Mouse (Mus musculus) ZHBTc4 (cell line): ENCODE measurements around the gene Gabbr2.
A peak's percentile ranks its signal among the peaks of the same experiment; 100 is the strongest.

ENCODE experiments used
- DNase-seq: peaks from one replicate; pipeline ENCODE4 v3.0.0-alpha.2; 2011; ENCODE audit warnings: low read depth, low spot score

Gabbr2 gene

DNA sequence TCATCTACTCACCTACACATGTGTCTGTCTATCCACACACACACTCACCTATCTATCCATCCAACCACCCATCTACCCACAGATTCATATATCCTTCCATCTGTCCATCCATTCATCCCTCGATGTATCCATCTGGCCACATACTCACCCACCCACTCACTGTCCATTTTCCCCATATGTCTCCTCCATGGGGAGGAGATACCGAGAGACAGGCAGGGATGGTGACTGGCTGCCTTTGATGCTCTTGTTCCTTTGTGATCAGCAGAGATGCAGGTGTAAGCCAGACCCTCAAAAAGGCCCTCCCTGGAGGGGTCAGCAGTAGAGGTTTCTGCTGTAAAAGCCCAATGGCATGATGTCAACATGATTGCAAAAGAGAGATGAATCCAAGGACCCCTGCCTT, 221.0 kb downstream of the Gabbr2 start:
- DNase-seq: no peak

DNA sequence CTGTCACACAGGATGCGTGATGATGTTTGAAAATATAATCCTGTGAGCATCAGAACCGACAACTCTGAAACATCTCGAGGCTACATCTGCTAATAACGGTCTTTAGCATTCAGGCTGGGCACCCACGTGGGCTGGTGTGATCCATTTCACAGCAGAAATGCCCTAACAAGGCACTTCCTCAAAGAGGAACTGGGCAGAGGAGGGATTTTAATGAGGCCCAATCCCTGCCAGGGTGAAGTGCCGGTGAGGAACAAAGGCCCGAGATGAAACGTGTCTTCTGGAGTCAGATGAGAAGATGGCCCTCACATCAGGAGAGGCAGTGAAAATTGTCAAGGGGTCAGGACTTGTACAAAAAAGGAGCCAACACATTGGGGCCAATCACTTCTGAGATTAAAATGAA, 221.6 kb downstream of the Gabbr2 start:
- no peak for DNase-seq

DNA sequence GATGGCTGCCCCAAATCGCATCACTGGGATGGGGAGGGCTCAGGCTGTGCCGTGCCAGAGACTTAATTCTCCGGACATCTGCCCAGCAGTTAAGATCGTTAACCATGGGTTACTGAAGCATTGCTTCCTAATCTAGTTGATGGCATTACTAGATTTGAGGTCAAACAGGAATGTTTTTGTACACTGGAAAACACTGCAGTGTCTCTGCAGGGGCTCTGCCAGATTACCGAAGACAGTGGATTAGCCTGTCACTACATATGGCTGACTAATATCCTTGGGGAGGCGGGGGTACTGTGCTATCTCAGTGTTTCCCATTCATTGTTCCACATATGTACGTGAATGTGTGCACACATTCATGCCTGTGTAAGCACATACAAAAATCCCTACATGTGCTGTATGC, 225.3 kb downstream of the Gabbr2 start:
- no peak for DNase-seq

DNA sequence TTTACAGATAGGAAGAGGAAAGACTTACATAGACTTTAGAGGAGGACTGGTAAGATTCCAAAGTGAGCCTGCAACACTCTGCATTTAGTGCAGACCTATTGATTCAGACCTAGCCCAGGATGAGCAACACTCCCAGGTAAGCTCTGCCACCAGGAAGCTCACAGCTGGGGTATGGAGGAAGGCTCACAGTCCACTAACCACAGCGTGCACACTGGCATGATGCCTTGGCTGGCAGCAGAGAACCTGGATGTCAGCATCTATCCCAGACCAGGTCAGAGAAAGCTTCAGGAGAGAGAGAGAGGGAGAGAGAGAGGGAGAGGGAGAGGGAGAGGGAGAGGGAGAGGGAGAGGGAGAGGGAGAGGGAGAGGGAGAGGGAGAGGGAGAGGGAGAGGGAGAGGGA, 231.8 kb downstream of the Gabbr2 start:
- no peak for DNase-seq

DNA sequence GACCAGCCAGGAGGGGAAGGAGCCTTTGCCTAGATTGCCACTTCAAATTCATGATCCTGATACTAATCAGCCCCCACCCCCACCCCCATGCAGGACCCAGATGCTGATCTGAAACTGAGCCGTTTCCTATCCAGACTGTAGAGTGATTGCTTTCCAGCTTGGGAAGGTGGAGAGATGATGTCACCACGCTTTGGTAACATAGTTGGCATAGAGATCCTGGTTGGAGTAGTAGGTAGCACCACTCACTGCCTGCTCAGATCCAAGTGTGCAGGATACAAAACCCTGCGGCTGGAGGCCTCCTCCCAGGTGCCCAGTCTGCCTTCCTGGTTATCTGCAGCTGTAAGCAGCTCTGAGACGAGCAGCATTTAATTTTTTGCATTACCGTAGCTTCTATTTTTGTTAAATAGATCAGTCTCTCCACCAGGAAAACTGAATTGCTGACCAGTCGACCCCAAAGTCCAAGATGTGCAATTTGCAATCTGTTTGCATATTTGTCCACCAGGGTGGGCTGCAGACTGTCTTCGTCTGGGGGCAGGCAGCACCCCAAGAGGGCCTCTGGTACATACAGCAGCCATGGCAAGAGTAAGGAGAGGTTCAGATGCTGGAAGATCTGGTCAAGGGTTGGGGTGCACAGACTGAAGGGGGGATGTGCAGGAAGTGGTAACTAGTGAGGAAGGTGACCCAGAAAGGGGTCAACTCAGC, 233.2 kb downstream of the Gabbr2 start:
- DNase-seq: no peak

DNA sequence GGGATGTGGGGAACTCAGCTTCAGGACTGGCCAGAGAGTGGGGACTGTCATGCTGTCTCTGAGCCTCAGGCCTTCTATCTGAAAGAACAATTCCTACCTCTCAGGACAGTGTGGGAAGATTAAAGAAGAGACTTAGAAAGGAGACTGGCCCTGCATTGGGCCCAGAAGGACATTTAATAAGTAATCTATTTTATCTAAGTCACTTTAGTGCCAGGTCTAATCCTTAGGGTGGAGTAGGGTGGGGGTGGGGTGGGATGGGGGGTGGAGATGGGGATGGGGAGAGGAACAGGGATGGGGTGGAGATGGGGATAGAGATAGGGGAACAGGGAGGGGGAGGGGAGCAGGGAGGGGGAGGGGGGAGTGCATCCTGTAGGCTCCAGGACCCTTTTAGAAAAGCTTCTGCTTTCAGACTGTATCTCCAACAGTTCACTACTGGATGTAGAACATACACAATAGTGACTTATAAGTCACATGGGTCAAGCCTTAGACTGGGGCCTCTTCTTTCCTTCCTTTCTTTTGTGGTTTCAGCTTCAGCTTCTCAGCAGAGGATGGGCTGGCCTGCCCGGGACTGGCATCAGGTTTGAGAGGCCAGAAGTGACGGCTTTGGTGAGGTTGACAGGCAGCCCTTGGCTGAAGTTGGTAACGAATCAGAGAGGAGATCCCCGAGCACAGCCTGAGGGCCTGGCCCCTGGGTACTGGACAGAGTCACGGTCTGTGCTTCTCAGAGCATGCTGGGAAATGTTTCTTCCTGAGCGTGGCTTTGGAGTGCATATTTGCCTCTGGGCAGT, 237.1 kb downstream of the Gabbr2 start:
- no peak for DNase-seq

DNA sequence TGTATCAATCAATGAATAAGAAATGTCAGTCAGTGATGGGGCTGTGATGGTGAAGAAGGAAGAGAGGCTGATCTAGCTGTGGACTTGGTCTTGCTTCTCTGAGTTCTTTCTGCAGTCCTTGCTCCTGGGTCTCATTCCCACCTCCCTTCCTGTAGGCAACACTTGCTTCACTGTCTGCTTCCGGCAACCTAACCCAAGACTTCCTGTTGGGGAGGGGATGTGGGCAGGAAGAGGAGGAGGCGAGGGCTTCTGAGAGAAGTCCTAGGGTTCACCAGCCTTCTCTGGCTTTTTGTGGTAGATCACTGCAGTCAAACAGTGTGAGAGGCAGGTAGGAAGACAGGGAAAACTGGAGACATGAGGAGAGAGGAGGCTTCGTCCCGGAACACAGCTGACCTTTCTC, 239.4 kb downstream of the Gabbr2 start:
- no peak for DNase-seq

DNA sequence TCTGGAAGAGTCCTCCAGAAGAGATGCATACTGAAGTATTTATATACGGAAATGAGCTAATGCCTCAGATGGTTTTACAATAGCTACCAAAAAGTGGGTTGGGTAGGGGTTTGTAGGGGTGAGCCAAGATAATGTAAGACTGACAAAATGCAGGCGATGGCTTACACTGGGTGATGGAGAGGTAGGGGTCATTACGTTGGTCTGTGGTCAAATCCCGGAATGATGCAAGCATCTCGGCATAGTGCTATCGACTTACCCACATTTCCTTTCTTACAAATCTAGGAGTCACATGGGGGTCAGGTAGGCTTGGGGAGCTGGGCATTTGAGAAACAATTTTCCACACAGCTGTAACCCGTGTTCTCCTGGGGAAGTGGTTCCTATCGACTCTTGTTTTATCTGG, 242.7 kb downstream of the Gabbr2 start:
- DNase-seq: no peak

DNA sequence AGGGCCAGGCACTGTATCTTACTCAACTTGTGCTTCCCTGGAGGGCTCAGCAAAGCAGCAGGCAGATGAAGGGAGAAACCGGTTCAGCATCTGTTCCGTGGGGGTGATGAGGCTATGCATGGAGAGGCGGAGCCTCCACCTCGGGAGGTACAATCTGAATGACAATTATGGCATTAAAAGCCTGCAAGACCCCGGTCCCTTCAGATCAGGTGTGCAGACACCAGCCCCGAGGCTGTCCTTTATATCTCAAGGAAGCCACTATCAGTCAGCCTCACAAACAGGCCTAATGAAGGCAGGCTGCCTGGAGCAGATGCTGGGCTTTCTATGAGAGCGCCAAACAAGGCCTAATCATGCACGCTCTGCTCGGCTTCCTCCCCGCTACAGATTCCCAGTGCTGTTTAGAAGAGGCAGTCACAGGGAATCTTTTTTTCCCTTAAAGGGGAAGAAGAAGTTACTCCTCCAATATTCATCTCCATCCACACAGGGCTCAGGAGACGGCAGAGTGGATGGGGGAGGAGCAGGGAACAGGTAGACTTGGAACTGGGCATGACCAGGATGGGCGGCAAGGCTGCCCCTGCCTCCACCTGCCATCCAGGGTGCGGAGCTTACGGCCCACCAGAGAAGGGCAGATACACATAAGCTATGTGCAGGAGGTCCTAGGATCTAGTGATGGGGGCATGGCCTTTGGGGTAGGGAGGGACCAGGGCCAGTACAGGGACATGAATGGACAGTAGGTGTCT, 244.5 kb downstream of the Gabbr2 start:
- DNase-seq: peak; percentile 51

DNA sequence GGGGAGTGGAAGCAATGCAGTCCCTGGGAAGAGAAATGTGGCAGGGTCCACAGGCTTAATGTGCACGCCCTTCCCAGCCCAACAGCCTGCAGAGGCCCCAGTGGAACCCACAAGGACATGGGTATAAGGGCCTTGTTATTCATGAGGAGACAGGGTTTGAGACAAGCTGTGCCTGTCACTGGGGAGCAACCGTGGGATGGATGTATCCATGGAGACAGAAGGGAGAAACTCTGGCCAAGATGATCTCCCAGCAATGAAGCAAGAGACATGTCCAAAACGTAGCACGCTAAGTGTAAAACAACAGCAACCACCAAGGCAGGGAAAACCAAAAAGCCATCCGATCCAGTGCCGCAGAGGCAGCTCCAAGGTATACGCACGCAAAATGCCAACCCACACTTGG, 246.1 kb downstream of the Gabbr2 start:
- no peak for DNase-seq

DNA sequence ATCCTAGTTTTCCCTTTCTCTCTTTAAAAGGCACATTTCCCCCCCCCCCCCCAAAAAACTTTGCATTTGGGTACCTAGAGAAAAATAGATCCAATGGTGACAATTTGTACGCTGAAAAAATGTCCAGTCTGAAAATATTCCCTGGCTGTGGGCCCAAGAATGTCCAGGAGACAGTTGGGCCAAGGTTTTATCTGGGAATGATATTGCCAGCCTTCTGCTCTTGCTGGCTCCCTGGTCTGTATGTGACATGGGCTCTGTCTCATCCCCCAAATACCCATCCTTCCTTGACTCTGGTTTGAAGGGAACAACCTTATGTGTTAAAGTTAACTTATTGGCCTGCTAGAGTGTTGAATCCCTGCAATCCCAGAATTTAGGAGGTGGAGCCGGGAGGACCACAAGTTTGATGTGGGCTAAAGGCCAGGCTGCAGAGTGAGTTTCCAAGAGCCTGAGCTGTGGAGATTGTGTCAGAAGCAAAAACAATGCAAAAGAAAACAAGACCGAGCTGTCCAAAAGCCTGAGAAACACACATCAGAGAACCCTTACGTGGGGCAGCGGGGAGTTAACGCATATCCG, 247.0 kb downstream of the Gabbr2 start:
- no peak for DNase-seq

DNA sequence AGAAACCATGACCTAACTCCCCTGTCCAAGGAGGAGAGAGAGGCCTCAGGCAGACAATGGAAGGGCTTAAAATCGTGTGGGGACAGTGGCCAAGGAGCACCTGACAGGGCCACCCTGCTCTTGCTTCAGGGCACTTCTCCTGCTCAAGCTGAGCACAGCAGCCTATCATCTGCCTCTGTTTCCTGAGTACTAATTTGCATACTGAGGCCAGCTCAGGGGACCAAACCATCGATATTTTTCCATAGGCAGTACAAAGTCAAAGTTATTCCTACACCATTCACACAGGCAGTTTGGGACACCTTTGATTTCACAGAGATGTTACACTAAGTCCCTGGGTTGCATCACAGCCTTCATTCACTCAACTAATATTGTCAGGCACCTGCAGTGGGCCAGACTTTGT, 249.1 kb downstream of the Gabbr2 start:
- no peak for DNase-seq

DNA sequence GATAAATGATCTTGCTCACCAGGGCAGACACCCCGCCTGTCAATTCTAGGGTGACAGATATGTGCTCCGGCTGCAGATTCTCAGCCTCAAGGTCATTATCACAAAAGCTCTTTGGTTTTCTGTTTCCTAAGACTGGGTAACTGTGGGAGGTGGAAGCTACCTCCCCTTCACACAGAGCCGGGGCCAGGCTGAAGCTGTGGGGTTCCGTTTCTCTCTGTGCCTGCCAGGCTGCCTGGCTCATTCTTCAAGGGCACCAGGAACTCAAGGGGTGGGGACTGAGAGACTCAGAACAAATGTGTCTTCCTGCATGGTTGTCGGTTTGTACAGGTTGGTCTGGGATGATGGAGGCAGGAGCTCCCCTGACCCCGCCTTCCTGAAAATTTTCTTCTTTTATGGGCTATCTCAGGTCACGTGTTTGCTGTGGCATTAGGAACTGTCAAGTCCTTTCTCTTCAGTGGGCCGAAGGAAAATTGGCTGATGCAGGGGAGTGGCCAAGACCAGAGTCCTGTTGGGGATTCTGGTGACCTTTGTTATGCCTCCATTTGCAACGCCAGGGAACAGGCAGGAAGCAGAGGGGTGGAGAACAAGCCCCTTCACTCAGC, 254.7 kb downstream of the Gabbr2 start:
- peak; percentile 64 for DNase-seq

DNA sequence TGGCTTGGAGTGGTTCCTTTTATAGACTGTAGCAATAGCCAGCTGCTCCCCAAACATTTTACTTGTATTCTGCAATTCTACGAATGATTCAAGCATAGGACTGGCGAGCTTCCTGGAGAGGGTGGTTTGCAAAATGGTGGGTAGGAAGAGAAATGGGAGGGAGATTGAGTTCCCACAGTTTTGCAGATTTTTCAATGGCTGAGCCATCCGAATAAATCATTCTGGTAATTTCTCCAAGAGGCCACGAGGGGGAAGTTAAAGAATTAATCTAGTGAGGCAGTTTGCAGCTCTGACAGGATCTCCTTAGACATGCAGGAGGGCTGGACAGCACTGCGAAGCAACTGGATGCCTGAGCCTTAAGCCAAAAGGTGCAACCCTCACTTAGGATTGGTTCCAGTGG, 256.8 kb downstream of the Gabbr2 start:
- DNase-seq: peak; percentile 8

DNA sequence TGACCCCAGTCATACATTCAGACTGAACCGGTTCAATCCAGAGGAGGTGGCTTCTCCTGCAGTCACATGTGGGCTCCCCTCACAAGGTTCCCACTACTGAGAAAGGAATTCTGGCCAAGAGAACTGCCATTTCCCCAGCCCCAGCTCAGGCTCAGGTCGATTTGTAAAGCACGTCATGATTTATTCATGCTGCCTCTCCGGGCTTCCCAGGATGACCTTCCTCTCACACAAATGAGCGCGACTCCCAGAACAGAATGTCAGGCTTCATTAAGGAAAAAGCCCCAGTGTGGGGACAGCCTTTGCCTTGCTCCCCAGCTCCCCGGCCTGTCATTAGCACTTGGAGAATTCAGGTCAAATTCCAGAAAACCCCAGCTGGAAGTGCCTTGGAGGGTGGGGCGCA, 260.1 kb downstream of the Gabbr2 start:
- DNase-seq: peak; percentile 28

DNA sequence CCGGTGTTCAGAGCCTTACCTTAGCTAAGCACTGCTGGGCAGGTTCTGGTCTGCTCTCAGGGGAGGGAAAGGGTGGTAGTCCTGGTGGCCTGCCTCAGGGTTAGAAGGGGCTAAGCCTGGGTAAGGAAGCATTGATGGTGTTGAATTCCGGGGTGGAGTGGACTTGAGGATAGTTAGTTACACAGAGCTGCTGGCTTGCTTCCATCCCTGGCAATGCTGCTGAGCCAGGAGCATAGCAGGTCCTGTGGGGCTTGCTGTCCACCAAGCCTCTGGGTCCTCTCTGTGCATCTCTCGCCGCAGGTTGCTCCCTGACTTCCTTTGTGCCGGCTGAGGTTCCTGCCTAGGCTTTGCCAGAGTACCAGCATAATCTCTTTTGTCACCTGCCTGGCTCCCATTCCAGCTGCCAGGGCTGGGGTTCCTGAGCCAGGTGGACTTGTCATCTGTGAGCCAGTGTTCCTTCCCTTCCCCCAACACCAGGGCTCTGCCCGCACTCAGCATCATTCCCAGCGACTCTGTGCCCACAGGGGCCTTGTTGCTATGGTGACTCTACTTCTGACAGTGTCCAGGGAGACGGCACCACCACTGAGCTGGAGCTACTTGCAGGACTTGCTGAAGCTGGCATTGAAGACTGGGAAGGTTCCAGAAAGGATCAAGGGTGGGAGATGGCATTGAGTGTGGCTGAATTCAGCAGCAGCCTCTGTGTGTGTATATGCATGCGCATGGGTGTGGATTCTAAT, 262.2 kb downstream of the Gabbr2 start:
- DNase-seq: no peak

DNA sequence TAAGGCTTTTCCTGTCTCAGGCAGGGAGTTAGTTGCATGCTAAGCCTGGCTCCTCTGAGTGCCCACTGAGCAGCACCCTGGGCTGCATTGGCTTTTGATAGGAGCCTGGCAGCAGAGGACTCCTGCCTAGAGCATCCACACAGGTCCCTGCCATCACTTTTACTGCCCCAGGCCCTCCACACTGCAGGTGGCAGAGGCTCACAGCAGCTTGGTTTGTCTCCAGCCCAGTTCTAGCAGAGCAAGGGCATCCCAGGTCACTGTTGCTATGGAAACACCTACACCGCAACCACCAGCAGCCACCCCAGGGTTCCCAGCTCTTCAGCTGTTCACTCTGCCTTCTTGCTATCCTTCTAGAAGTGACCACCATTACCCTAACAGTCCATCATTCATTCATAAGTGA, 263.4 kb downstream of the Gabbr2 start:
- peak; percentile 52 for DNase-seq

DNA sequence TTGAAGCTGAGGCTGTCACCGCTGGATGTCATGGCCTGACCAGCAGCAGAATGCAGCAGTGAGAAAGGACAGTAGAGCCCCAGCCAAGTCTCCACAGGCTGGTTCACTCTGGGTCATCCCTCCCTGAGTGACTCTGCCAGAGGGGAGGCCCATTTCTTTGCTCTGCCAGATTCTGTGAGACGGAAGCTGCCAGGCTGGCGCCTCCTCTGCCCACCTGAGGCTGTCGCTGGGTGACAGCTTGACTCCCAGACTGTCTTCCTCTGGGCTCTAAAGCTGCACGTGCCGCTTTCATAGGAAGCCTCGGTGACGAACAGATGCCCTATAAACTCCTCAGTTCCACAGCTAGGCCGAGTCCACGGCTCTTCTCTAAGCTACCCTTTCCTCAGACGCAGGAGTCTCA, 264.5 kb downstream of the Gabbr2 start:
- DNase-seq: no peak

DNA sequence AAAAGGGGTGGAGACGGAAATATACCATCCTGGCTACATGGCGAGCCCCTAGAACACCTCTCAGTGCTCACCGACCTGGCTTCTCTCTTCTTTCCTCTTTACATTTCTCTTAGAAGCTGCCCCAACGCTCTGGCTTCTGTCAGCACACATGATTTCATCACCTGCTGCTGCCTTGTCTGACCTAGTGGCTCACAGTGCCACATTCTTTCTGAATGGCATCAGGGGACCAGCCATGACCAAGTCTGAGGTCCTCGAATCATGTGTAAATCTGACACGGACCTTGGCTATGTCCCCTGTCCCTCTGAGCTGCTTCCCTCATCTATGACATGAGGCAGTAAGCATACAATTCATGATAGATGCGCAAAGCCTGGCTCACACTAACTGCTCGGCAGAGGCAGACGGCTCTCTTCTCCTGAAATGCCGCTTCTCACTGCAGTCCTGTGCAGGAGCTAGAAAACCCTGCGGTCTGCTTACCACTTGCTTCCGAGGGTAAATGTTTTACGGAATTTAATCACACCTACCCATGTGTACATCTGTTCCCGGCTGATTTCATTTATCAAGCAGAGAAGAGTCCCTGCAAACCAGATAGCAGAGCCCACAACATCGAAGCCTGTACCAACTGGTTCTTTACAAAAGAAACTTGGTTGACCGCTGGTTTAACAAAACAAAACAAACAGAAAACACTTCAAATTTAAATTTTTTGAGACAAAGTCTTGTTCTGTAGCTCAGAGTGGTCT, 270.7 kb downstream of the Gabbr2 start:
- DNase-seq: peak; percentile 12

DNA sequence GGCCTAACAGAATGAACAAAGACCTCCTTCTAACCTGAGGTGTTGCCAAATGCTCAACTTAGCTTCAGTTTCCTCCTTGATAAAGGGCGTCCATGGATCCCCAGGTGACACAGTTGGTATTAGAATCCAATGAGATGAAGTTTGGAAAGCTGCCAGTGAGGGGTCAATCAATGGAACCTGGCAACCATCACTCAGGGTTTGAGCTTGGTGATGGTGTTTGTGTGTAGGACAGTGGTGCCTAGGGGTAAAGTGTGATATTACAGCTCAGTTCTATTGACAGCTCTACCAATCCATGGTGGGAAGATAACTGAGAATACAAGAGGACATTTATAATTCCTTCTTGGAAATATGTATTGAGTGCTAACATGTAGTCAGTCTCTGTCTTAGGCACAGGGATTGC, 271.6 kb downstream of the Gabbr2 start:
- no peak for DNase-seq

DNA sequence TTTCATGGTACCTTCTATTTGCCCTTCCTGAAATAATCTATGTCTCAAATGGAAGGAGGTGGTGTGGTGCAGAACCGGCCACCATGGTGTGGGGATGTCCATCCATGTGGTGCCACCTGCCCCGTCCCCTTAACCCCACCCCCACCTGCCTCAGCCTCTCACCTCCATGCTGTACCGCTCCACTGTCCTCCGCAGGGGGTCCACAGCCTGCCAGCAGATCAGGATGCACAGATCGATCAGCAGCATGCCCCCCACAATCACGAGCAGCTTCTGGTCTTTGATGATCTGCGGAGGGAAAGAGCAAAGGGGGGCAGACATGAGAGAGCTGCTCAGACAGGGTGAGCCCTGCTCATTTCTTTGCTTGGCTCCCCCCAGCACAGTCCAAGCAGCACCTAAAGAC, 273.0 kb downstream of the Gabbr2 start:
- no peak for DNase-seq
